Mouse (Mus musculus) gastrocnemius, adult 2 months (tissue): ENCODE results near the gene Sp2. TPM values are rescaled to one million over a fixed set of nuclear protein-coding genes. Genes with fewer than 3 reads are reported as not detected.
A peak's percentile ranks its signal among the peaks of the same experiment; 100 is the strongest.

Source experiments
- DNase-seq: peaks from one replicate; pipeline ENCODE4 v3.0.0; 2022
- H3K27ac ChIP-seq: fragments of 200-600 bp; 2 replicates; pipeline ENCODE4 v1.8.1; 2022; ENCODE audit warnings: mild to moderate bottlenecking
- H3K4me3 ChIP-seq: fragments of 200-600 bp; 2 replicates; pipeline ENCODE4 v1.8.1; 2022; ENCODE audit warnings: mild to moderate bottlenecking, moderate library complexity
- CTCF ChIP-seq: fragments of 200-600 bp; IDR thresholded peaks from 2 replicates; pipeline ENCODE4 v1.8.1; 2022; ENCODE audit warnings: antibody characterized with exemption, mild to moderate bottlenecking, moderate library complexity
- intact Hi-C: fragments of 180-260 bp; cut with DNase I; formaldehyde crosslinking; loops from one replicate; pipeline ENCODE4 v1.15.1; 2025
- total RNA-seq, 2 experiments: library from RNA; stranded (reverse); gene quantifications; 2 replicates each; pipeline ENCODE4 v1.2.3; 2021

The Sp2 gene
- total RNA-seq, 2 experiments from 2014 or later, result 10.4 to 11.0 TPM

DNA sequence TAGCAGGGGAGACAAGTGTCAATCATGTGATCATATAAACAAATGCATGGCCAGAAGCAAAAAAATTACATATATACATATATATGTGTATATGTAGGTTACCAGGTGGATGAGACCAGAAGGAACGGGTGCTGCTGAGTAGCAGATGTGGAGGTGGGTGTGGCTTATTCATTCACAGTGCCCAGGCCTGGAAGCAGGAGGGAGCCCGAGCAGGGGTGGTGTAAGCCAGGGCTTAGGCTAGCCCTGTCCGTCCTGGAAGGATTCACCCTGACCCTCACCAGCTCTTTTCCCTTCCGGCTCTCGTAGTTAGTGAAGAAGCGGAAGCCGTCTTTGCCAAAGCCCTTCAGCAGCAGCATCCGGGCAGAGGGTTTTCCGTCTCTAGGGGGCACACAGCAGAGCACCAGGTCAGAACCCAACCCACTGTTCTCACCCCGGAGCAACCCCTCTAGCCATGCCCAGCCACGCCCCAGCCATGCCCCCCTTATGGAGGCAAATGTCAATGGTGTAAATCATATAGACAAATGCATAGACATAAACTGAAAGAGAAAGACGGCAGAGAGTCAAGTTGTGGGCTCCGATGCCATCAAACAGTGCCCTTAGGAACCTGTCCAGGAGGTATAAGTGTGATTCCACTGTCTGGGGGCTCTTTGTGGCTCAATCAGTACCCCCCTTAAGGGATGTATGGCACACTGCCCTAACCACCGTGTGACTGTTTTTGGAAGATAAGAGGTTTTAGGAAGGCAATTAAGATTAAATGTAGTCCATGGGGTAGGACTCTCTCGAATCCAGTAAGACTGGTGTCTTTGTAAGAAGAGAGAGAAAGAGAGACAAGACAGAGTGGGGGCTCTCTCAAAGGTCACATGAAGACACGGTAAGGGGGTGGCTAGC lies 41.9 kb downstream of the Sp2 start:
- H3K27ac ChIP-seq, result no peak overlapping the region
- H3K4me3 ChIP-seq, result no peak overlapping the region
- no peak for DNase-seq
- intact Hi-C loops, result no loop called here
- no peak for TF ChIP-seq CTCF

- Histone ChIP-seq H3K27ac (peak overlapping the region; percentile 51), H3K4me3 (no peak overlapping the region)
- TF ChIP-seq CTCF, result no peak
- intact Hi-C loops, result no loop called here
- peak; percentile 37 for DNase-seq
Measured at GRCm38 (mm10) chr11:96938426-96938800, 44.3 kb downstream of the Sp2 start.

DNA sequence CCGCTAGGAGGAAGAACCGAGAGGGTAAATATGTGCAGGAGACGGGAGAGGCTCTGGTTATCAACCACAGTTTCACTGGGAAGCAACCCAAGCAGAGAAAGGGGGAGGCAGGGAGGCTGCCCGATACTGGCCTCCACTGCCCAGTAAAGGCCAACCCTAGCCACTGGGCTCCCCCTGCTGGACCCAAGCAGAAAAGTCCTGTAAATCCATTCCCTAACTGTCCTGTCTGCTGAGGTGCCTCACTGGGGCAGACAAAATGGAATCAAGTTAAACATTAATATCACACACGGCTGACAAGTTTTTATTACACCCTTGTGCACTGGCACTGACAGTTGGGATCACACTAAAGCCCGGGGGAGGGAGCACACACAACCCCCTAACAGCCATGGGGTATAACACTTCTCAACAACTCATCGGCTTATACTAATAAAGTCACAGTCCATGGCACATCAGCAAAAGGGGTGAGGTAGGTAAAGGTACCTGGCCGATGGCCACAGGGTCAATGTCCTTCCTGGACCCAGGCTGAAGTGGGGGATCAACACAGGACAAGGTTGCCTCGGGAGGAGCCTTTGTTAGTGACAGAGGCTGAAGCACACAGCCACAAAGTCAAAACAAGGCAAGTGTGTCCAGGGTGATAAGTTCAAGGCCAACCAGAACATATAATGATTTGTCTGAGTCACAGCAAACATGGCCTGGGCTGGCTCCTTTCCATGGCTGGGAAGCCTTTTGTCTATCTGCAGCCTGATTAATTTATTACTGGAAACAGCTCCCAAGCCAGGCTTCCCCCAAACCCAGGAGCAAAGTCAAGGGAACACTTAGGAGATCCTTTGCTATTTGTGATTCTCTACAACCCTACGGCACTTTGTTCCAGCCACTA lies 45.0 kb downstream of the Sp2 start:
- TF ChIP-seq CTCF, result peak; percentile 78
- peak; percentile 72 for DNase-seq
- intact Hi-C loops, result no loop called here
- Histone ChIP-seq H3K4me3 (no peak overlapping the region), H3K27ac (peak overlapping the region; percentile 51)

GRCm38 (mm10) chr11:96935872-96936650 lies 46.7 kb downstream of the Sp2 start:
- DNase-seq, result no peak
- no peak overlapping the region for H3K4me3 ChIP-seq

GRCm38 (mm10) chr11:96934921-96935356 lies 47.8 kb downstream of the Sp2 start:
- DNase-seq, result peak; percentile 59
- Histone ChIP-seq H3K27ac (peak overlapping the region; percentile 54; the same call in 1 of the 2 replicates), H3K4me3 (peak overlapping the region; percentile 36)
- intact Hi-C loops, result no loop called here
- no peak for TF ChIP-seq CTCF

More at GRCm38 (mm10) chr11:96935872-96936650, 46.7 kb downstream of the Sp2 start:
- TF ChIP-seq CTCF, result no peak
- no peak overlapping the region for H3K27ac ChIP-seq
- intact Hi-C loops, result no loop called here

- intact Hi-C loops, result no loop called here
- no peak for DNase-seq
- no peak for TF ChIP-seq CTCF
- H3K4me3 ChIP-seq, result no peak overlapping the region
- no peak overlapping the region for H3K27ac ChIP-seq
Measured at GRCm38 (mm10) chr11:96933562-96934276, 49.0 kb downstream of the Sp2 start.

GRCm38 (mm10) chr11:96931327-96932062 lies 51.3 kb downstream of the Sp2 start:
- intact Hi-C loops, result no loop called here
- Histone ChIP-seq H3K4me3 (no peak overlapping the region), H3K27ac (no peak overlapping the region)
- TF ChIP-seq CTCF, result no peak
- DNase-seq, result peak; percentile 47

GRCm38 (mm10) chr11:96929766-96930331 lies 52.9 kb downstream of the Sp2 start:
- TF ChIP-seq CTCF, result no peak
- DNase-seq, result no peak
- intact Hi-C loops, result no loop called here

GRCm38 (mm10) chr11:96929096-96929765 lies 53.5 kb downstream of the Sp2 start:
- no peak for DNase-seq
- no peak for TF ChIP-seq CTCF
- intact Hi-C loops, result no loop called here
- H3K27ac ChIP-seq, result no peak overlapping the region
- no peak overlapping the region for H3K4me3 ChIP-seq

More at GRCm38 (mm10) chr11:96929766-96930331, 52.9 kb downstream of the Sp2 start:
- no peak overlapping the region for H3K4me3 ChIP-seq
- H3K27ac ChIP-seq, result no peak overlapping the region

- TF ChIP-seq CTCF, result no peak
- intact Hi-C loops, result no loop called here
- Histone ChIP-seq H3K4me3 (no peak overlapping the region), H3K27ac (no peak overlapping the region)
- DNase-seq, result no peak
Measured at GRCm38 (mm10) chr11:96928691-96929090, 54.1 kb downstream of the Sp2 start.
